Mouse (Mus musculus): ENCODE data around the gene Trem3.
A peak's percentile ranks its signal among the peaks of the same experiment; 100 is the strongest.

GRCm38 (mm10) chr17:48286765-48287164 is 39.2 kb downstream of the Trem3 start:
- peak; percentile 31; the same call in 1 of the 2 replicates for TF ChIP-seq CTCF (conservative IDR thresholded peaks at IDR 0.05; ENCODE audit: low read length)
- TF ChIP-seq POU5F1 (IDR thresholded peaks at IDR 0.05; ENCODE audit: borderline replicate concordance, low read length) = no peak
- no peak for TF ChIP-seq NANOG (IDR thresholded peaks at IDR 0.05; ENCODE audit: borderline replicate concordance, low read length)

All from E14TG2a.4 (cell line).